Mouse (Mus musculus) frontal cortex, adult 2 months (tissue): Measurements from ENCODE around the gene Sult1e1. TPM values are rescaled to one million over a fixed set of nuclear protein-coding genes. Genes with fewer than 3 reads are reported as not detected.

Experiments
- polyA plus RNA-seq: library from polyadenylated mRNA; depleted of rRNA; stranded (reverse); fragments of >200 nt; gene quantifications from 2 replicates; pipeline ENCODE4 v1.2.3, GENCODE M21; 2012; rRNA removed

Gene Sult1e1
- polyA plus RNA-seq, 1 experiment: not detected

Other genes starting within 250 kb of the Sult1e1 start
- gene Ugt2b38, start 167.4 kb downstream of the Sult1e1 start, polyA plus RNA-seq: not detected in 2 replicates
- 0.74 TPM in 1 of 2 replicates, not detected in the other for gene Ugt2a2, start 109.3 kb downstream of the Sult1e1 start, polyA plus RNA-seq
- not detected in 2 replicates for gene Gm43638, start 104.8 kb downstream of the Sult1e1 start, polyA plus RNA-seq
- gene Ugt2a1, start 100.7 kb downstream of the Sult1e1 start, polyA plus RNA-seq: 0.24 and 2.1 TPM in 2 replicates
- gene Sult1b1, start 53.4 kb downstream of the Sult1e1 start, polyA plus RNA-seq: not detected in 2 replicates
- 0.18 and 0.42 TPM in 2 replicates for gene Sult1d1, start 22.6 kb downstream of the Sult1e1 start, polyA plus RNA-seq
- gene Csn1s1, start 74.6 kb upstream of the Sult1e1 start, polyA plus RNA-seq: not detected in 2 replicates
- gene Csn2, start 108.0 kb upstream of the Sult1e1 start, polyA plus RNA-seq: not detected in 2 replicates
- not detected in 2 replicates for gene Csn1s2a, start 183.0 kb upstream of the Sult1e1 start, polyA plus RNA-seq
- gene Csn1s2b, start 216.5 kb upstream of the Sult1e1 start, polyA plus RNA-seq: not detected in 2 replicates
- gene Prr27, start 234.1 kb upstream of the Sult1e1 start, polyA plus RNA-seq: not detected in 2 replicates